Comparison of ENCODE assay signal across 17 mouse cellular contexts in genomic region chr2:172663681-172664080, GRCm38 (mm10).
A peak's percentile ranks its signal among the peaks of the same experiment; 100 is the strongest.
DNase-seq lines count a peak whose midpoint lies in the region; ATAC-seq lines count a peak whose summit lies in the region.
"Had no signal": no experiment of that assay in that cellular context is flagged by ENCODE, and none has a peak within 500 bp of the region (broad histone marks: within the 10 kb centered on the region; RNA-seq: fewer than 3 reads in every experiment).

No protein-coding gene starts in this region.

- no peak overlapping the region for H3K9ac ChIP-seq in midbrain, embryonic 16.5 days (ENCODE audit: low read depth, low read length)
- H3K9ac ChIP-seq in hindbrain, embryonic 14.5 days, result no peak overlapping the region

- H3K9me3 ChIP-seq in midbrain, embryonic 10.5 days (replicated peaks), result 0 out of 2 replicates have a peak, but pooled peaks cover 3% of the 10 kb centered on the region
- no peaks in the 10 kb centered on the region for H3K9me3 ChIP-seq in midbrain, embryonic 16.5 days (replicated peaks; ENCODE audit: control insufficient read depth, low read length, poor library complexity, severe bottlenecking)
- H3K9me3 ChIP-seq in hindbrain, embryonic 14.5 days (ENCODE audit: control insufficient read depth, low read length), result no peaks in the 10 kb centered on the region

- no peak overlapping the region for H3K4me2 ChIP-seq in midbrain, embryonic 16.5 days (ENCODE audit: low read length)
- H3K4me2 ChIP-seq in hindbrain, embryonic 14.5 days (replicated peaks), result peak overlapping the region; percentile 21; the same call in 1 of the 2 replicates

- H3K27ac ChIP-seq in midbrain, embryonic 10.5 days (replicated peaks), result peak overlapping the region; percentile 42; the same call in 1 of the 2 replicates
- no peak overlapping the region for H3K27ac ChIP-seq in midbrain, embryonic 16.5 days (ENCODE audit: low read length)
- no peak overlapping the region for H3K27ac ChIP-seq in hindbrain, embryonic 14.5 days
- H3K27ac ChIP-seq: stomach, postnatal 0 days had no signal

- H3K27me3 ChIP-seq in midbrain, embryonic 10.5 days (ENCODE audit: low read depth, poor library complexity, severe bottlenecking), result peaks cover 68% of the 10 kb centered on the region
- peaks cover 14% of the 10 kb centered on the region for H3K27me3 ChIP-seq in midbrain, embryonic 16.5 days (ENCODE audit: control insufficient read depth, insufficient read depth, low read depth, low read length)
- H3K27me3 ChIP-seq in hindbrain, embryonic 14.5 days (ENCODE audit: control insufficient read depth, insufficient read depth, low read length), result peaks cover 44% of the 10 kb centered on the region

- no peaks in the 10 kb centered on the region for H3K36me3 ChIP-seq in midbrain, embryonic 10.5 days
- no peaks in the 10 kb centered on the region for H3K36me3 ChIP-seq in midbrain, embryonic 16.5 days (ENCODE audit: control insufficient read depth, insufficient read depth, low read length)
- H3K36me3 ChIP-seq in hindbrain, embryonic 14.5 days (replicated peaks; ENCODE audit: control insufficient read depth, insufficient read depth), result no peaks in the 10 kb centered on the region

- DNase-seq in embryo, embryonic 10.5 days (ENCODE audit: low spot score), result peak; percentile 53
- no peak for DNase-seq in embryo, embryonic 10 days (ENCODE audit: low spot score)
- DNase-seq in midbrain, embryonic 10.5 days (ENCODE audit: low spot score), result no peak
- DNase-seq in hindbrain, embryonic 14.5 days (ENCODE audit: low spot score), result no peak
- peak; percentile 26 for DNase-seq in retina, embryonic 14.5 days (ENCODE audit: low spot score)
- no peak for DNase-seq in spleen, postnatal 36 days (ENCODE audit: low spot score in 2 of 2)
- DNase-seq in gastrocnemius, postnatal 4 days (ENCODE audit: low spot score in 2 of 2), result no peak
- DNase-seq: cerebellum, adult 11 months; heart, postnatal 14 days; kidney, postnatal 25 days; left cerebral cortex, postnatal 4 days; lung, postnatal 4 days; thymus, postnatal 25 days had no signal

- ATAC-seq in midbrain, embryonic 16.5 days, result no peak
- no peak for ATAC-seq in hindbrain, embryonic 14.5 days (ENCODE audit: low FRiP score)
- ATAC-seq: activated CD4-positive, CD25-positive, alpha-beta regulatory T cell, adult 4 months; intestine, postnatal 0 days had no signal

- WGBS in midbrain, embryonic 10.5 days, result 6% methylated on average over 6 of the region's 6 CpGs
- 7% methylated on average over 6 of the region's 6 CpGs for WGBS in midbrain, embryonic 16.5 days
- 6% methylated on average over 6 of the region's 6 CpGs for WGBS in hindbrain, embryonic 14.5 days

- H3K4me1 ChIP-seq in midbrain, embryonic 10.5 days, result peaks cover 31% of the 10 kb centered on the region
- peaks cover 3% of the 10 kb centered on the region; the same call in 1 of the 2 replicates for H3K4me1 ChIP-seq in midbrain, embryonic 16.5 days (ENCODE audit: control insufficient read depth, insufficient read depth, low read length)
- no peaks in the 10 kb centered on the region for H3K4me1 ChIP-seq in hindbrain, embryonic 14.5 days (replicated peaks; ENCODE audit: control insufficient read depth, insufficient read depth, low read length)

- peak overlapping the region; percentile 33 for H3K4me3 ChIP-seq in midbrain, embryonic 10.5 days
- no peak overlapping the region for H3K4me3 ChIP-seq in midbrain, embryonic 16.5 days (ENCODE audit: low read depth, low read length)
- H3K4me3 ChIP-seq in hindbrain, embryonic 14.5 days (replicated peaks; ENCODE audit: low read length), result no peak overlapping the region

Comparison
In these comparisons a context has a peak if more than half of its experiments do, and no peak if none do; other contexts are left out.
1. DNase-seq: peak in embryo, embryonic 10.5 days (single experiment) and retina, embryonic 14.5 days (single experiment); none in embryo, embryonic 10 days (single experiment), midbrain, embryonic 10.5 days (single experiment), hindbrain, embryonic 14.5 days (single experiment), spleen, postnatal 36 days (0 of 2) and gastrocnemius, postnatal 4 days (0 of 2).